Mouse (Mus musculus): ENCODE data around the gene Pank1. TPM values are rescaled to one million over a fixed set of nuclear protein-coding genes. Genes with fewer than 3 reads are reported as not detected.

Pank1 gene
- total and polyA plus RNA-seq, 2 experiments from 2014 or later = 7.4 to 16.1 TPM

DNA sequence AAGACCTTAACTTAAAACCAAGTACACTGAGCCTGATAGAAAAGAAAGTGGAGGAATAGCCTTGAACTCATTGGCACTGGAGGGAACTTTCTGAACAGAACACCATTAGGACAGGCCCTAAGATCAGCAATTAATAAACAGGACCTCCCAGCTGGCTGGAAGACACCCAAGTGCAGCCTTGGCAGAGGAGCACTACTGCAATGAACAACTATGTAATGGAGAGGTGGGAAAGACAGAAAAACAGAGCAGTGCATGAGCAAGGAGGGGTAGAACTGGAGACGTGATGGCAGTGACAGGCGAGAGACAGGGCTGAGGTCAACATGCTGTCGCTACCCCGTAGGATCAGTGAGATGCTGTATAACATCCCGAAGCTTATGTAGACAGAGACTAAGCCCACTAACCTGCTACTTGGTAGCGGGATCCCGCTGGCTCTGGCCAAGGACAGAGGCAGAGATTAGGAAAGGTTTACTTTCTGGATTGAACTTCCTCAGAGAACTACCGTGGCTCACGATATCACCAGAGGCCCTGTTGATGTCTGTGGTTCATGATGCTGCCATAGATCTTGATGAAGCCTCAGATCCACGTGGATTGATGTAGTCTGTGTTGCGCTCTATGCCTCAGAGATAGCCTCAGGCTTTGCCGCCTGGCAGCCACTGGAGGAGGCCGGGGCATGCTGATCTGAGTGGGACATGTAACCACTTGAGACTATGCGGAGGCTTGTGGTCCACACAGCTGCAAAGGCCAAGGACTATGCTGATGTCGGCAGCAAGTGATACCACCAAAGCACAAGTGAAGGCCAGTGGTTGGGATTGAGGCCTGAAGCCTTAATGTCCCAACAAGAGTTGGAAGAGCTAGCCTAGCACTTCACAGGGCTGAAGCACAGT is 18.1 kb upstream of the Pank1 start:
- no peaks in the 10 kb centered on the region for H3K36me3 ChIP-seq (ENCODE audit: insufficient read depth, low read length)
- ATAC-seq = no peak
- H3K4me3 ChIP-seq (ENCODE audit: low read length) = no peak overlapping the region
- no peaks in the 10 kb centered on the region for H3K27me3 ChIP-seq (ENCODE audit: insufficient read depth, low read length)
- H3K27ac ChIP-seq = no peak overlapping the region
- no peak for DNase-seq (ENCODE audit: low spot score)
- H3K9ac ChIP-seq (replicated peaks; ENCODE audit: low read length) = no peak overlapping the region
- 92% methylated on average over 15 of the region's 15 CpGs for WGBS
- no peak for TF ChIP-seq CTCF (IDR thresholded peaks at IDR 0.05; ENCODE audit: low read depth)
- no peak overlapping the region for H3K4me2 ChIP-seq (ENCODE audit: low read depth, low read length)
- no peaks in the 10 kb centered on the region for H3K4me1 ChIP-seq (ENCODE audit: insufficient read depth, low read length)
- H3K9me3 ChIP-seq (ENCODE audit: low read length) = no peaks in the 10 kb centered on the region

DNA sequence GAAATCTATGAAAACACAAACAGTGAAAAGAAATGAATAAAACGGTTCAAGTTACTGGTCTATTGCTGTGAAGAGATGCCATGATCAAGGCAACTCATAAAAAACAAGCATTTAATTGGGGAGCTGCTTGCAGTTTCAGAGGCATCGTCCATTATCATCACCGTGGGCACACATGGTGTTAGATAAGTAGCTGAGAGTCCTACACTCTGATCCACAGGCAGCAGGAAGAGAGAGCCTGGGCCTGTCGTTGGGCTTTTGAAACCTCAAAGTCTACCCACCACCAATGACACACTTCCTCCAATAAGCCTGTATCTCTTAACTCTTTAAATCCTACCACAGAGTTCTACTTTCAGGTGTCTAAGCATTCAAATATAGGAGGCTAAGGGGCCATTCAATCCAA is 15.8 kb upstream of the Pank1 start:
- H3K9me3 ChIP-seq (ENCODE audit: low read length) = no peaks in the 10 kb centered on the region
- no peaks in the 10 kb centered on the region for H3K4me1 ChIP-seq (ENCODE audit: insufficient read depth, low read length)
- TF ChIP-seq CTCF (IDR thresholded peaks at IDR 0.05; ENCODE audit: low read depth) = no peak
- H3K9ac ChIP-seq (replicated peaks; ENCODE audit: low read length) = no peak overlapping the region
- no peak for ATAC-seq
- no peak for DNase-seq (ENCODE audit: low spot score)
- H3K27ac ChIP-seq = no peak overlapping the region
- H3K36me3 ChIP-seq (ENCODE audit: insufficient read depth, low read length) = no peaks in the 10 kb centered on the region
- WGBS = 93% methylated on average over 4 of the region's 4 CpGs
- H3K4me2 ChIP-seq (ENCODE audit: low read depth, low read length) = no peak overlapping the region
- no peaks in the 10 kb centered on the region for H3K27me3 ChIP-seq (ENCODE audit: insufficient read depth, low read length)
- no peak overlapping the region for H3K4me3 ChIP-seq (ENCODE audit: low read length)

DNA sequence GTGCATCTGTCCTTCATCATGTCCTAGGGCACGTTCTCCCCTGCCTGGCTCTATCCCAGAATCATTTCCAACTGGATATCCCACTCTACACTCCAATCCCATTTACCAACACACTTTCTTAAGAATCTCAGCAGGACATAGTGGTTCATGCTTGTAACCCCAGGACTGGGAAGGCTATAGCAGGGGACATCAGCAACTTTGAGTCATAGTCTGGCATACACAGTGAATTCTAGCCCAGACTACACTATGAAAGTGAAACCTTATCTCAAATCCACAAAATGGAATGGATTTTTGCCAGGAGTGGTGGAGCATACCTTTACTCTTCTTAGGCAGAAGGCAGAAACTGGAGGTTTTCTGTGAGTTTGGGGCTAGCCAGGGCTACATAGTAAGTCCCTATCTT is 12.3 kb upstream of the Pank1 start:
- no peaks in the 10 kb centered on the region for H3K36me3 ChIP-seq (ENCODE audit: insufficient read depth, low read length)
- H3K4me1 ChIP-seq (ENCODE audit: insufficient read depth, low read length) = no peaks in the 10 kb centered on the region
- 83% methylated on average over 1 of the region's 1 CpGs for WGBS
- no peak overlapping the region for H3K9ac ChIP-seq (replicated peaks; ENCODE audit: low read length)
- ATAC-seq (no peak), DNase-seq (ENCODE audit: low spot score) (no peak)
- no peak overlapping the region for H3K4me3 ChIP-seq (ENCODE audit: low read length)
- H3K27ac ChIP-seq = no peak overlapping the region
- no peak for TF ChIP-seq CTCF (IDR thresholded peaks at IDR 0.05; ENCODE audit: low read depth)
- H3K27me3 ChIP-seq (ENCODE audit: insufficient read depth, low read length) = no peaks in the 10 kb centered on the region
- H3K4me2 ChIP-seq (ENCODE audit: low read depth, low read length) = no peak overlapping the region
- H3K9me3 ChIP-seq (ENCODE audit: low read length) = no peaks in the 10 kb centered on the region

DNA sequence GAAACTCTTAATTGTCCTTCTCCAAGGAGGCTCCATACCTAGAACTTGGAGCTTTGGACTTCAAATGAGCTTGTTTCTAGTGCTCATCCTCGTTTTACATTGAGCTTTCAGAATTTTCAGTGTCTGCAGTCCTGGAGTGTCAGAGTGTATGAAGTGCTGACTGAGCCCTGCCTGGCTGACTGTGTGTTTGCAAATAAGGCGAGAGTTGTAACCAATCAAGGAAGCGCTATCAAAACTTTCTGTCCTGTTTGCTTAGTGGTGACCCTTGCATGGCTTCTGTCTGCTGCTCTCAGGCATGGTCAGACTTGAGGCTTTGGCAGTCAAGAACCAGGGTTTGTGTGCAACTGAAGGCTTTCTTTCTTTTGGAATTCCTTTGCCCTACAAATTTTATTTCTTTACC is 11.7 kb upstream of the Pank1 start:
- DNase-seq (ENCODE audit: low spot score) = no peak
- H3K9ac ChIP-seq (replicated peaks; ENCODE audit: low read length) = no peak overlapping the region
- WGBS = 73% methylated on average over 3 of the region's 3 CpGs
- no peaks in the 10 kb centered on the region for H3K36me3 ChIP-seq (ENCODE audit: insufficient read depth, low read length)
- H3K4me3 ChIP-seq (ENCODE audit: low read length) = no peak overlapping the region
- no peaks in the 10 kb centered on the region for H3K9me3 ChIP-seq (ENCODE audit: low read length)
- no peak overlapping the region for H3K4me2 ChIP-seq (ENCODE audit: low read depth, low read length)
- no peaks in the 10 kb centered on the region for H3K4me1 ChIP-seq (ENCODE audit: insufficient read depth, low read length)
- no peak for TF ChIP-seq CTCF (IDR thresholded peaks at IDR 0.05; ENCODE audit: low read depth)
- no peaks in the 10 kb centered on the region for H3K27me3 ChIP-seq (ENCODE audit: insufficient read depth, low read length)
- ATAC-seq = no peak
- H3K27ac ChIP-seq = no peak overlapping the region

DNA sequence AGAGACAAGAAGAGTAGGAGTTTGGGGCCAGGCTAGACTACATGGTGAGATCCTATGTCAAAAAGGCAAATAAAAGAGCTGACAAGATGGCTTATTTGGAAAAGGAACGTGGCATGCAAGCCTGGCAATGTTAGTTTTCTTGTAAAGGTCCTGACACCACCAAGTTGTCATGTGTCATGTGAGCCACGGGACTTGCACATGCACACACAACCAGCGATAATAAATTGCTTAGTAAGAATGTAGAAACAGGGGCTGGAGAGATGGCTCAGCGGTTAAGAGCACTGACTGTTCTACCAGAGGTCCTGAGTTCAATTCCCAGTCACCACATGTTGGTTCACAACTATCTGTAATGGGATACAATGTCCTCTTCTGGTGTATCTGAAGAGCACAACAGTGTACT is 7.1 kb upstream of the Pank1 start:
- ATAC-seq (no peak), DNase-seq (ENCODE audit: low spot score) (no peak)
- TF ChIP-seq CTCF (IDR thresholded peaks at IDR 0.05; ENCODE audit: low read depth) = no peak
- H3K27me3 ChIP-seq (ENCODE audit: insufficient read depth, low read length) = no peaks in the 10 kb centered on the region
- no peaks in the 10 kb centered on the region for H3K9me3 ChIP-seq (ENCODE audit: low read length)
- H3K4me1 ChIP-seq (ENCODE audit: insufficient read depth, low read length) = no peaks in the 10 kb centered on the region
- no peak overlapping the region for H3K4me3 ChIP-seq (ENCODE audit: low read length)
- no peak overlapping the region for H3K4me2 ChIP-seq (ENCODE audit: low read depth, low read length)
- no peaks in the 10 kb centered on the region for H3K36me3 ChIP-seq (ENCODE audit: insufficient read depth, low read length)
- H3K27ac ChIP-seq = no peak overlapping the region
- 85% methylated on average over 4 of the region's 4 CpGs for WGBS
- H3K9ac ChIP-seq (replicated peaks; ENCODE audit: low read length) = no peak overlapping the region

DNA sequence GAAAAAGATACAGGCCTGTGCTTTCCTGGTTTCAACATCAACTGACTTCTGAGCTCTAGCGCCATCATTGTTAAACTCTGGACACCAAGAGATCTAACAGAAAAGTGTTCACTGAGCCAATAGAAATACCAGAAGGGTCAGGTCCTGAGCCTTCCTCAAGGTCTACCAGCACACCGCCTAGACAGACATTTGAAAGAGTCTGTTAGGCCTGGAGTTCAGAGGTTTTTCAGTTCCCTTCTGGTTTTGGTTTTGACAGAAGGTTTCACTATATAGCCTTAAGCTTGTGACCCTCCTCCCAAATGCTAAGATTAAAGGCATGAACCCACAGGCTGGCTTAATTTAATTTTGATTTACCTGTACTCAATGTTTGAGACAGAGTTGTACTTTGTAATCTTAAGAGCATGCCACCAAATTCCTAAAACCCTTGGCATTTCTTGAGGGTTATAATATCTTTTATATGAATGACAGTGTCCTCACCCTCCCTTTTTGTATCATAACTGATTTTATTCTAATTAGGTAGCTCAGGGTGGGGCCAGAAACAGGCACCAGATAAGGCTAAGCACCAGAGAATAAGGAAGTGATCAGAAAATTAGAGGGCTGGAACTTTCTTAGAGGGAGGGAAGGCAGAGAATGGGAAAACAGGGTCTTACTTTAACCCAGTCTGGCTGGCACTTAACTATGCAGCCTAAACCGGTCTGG is 4.4 kb upstream of the Pank1 start:
- Histone ChIP-seq H3K4me3 (ENCODE audit: low read length) (no peak overlapping the region), H3K36me3 (ENCODE audit: insufficient read depth, low read length) (no peaks in the 10 kb centered on the region), H3K4me1 (ENCODE audit: insufficient read depth, low read length) (peaks cover 5% of the 10 kb centered on the region; the same call in 1 of the 2 replicates), H3K27me3 (ENCODE audit: insufficient read depth, low read length) (no peaks in the 10 kb centered on the region), H3K27ac (no peak overlapping the region), H3K4me2 (ENCODE audit: low read depth, low read length) (no peak overlapping the region), H3K9me3 (ENCODE audit: low read length) (no peaks in the 10 kb centered on the region), H3K9ac (replicated peaks; ENCODE audit: low read length) (no peak overlapping the region)
- WGBS = 90% methylated on average over 3 of the region's 3 CpGs
- DNase-seq (ENCODE audit: low spot score) (no peak), ATAC-seq (no peak)
- no peak for TF ChIP-seq CTCF (IDR thresholded peaks at IDR 0.05; ENCODE audit: low read depth)

DNA sequence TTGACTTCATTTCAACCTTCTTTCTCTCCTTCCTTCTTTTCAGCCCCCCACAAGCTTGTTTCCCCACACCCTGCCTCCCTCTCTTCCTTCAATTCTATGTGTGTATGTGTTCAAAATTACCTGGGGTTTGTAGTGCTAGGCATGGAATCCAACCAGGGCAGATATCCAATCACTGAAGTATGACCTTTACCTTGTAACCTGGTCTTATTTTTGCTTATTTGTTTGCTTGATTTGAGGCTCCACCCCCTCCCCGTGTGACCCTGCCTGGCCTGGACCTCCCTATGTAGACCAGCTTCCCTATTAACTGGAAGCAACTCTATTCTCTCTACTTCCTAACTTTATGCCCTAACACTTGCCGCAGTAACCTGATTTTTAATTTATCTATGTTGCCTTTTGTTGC is 3.2 kb upstream of the Pank1 start:
- no peaks in the 10 kb centered on the region for H3K36me3 ChIP-seq (ENCODE audit: insufficient read depth, low read length)
- no peak for DNase-seq (ENCODE audit: low spot score)
- TF ChIP-seq CTCF (IDR thresholded peaks at IDR 0.05; ENCODE audit: low read depth) = no peak
- peaks cover 5% of the 10 kb centered on the region; the same call in 1 of the 2 replicates for H3K4me1 ChIP-seq (ENCODE audit: insufficient read depth, low read length)
- no peaks in the 10 kb centered on the region for H3K9me3 ChIP-seq (ENCODE audit: low read length)
- ATAC-seq = no peak
- 83% methylated on average over 2 of the region's 2 CpGs for WGBS
- H3K4me2 ChIP-seq (ENCODE audit: low read depth, low read length) = no peak overlapping the region
- H3K9ac ChIP-seq (replicated peaks; ENCODE audit: low read length) = no peak overlapping the region
- H3K27ac ChIP-seq = no peak overlapping the region
- H3K4me3 ChIP-seq (ENCODE audit: low read length) = no peak overlapping the region
- H3K27me3 ChIP-seq (ENCODE audit: insufficient read depth, low read length) = no peaks in the 10 kb centered on the region

Measured in hindbrain, postnatal 0 days (tissue).